Mouse (Mus musculus) heart, embryonic 12.5 days (tissue): ENCODE data around the gene March9. TPM values are rescaled to one million over a fixed set of nuclear protein-coding genes. Genes with fewer than 3 reads are reported as not detected.

Source experiments
- ATAC-seq: fragments of 200-750 bp; cut with Nextera tagmentation; 2 replicates; pipeline ENCODE4 v1.8.0; 2017; ENCODE audit warnings: moderate TSS enrichment, moderate library complexity; ENCODE audit not compliant: insufficient number of reproducible peaks, low FRiP score
- H3K27ac ChIP-seq: fragments of 300-500 bp; sonication (generic); 2 replicates; pipeline ENCODE4 v1.5.1; 2016; ENCODE audit warnings: mild to moderate bottlenecking, moderate library complexity; ENCODE audit not compliant: poor library complexity, severe bottlenecking
- H3K27me3 ChIP-seq: fragments of 300-500 bp; sonication (generic); replicated peaks from 2 replicates; pipeline ENCODE4 v1.6.1; 2016; ENCODE audit warnings: mild to moderate bottlenecking, moderate library complexity
- H3K36me3 ChIP-seq: fragments of 300-500 bp; sonication (generic); 2 replicates; pipeline ENCODE4 v1.6.1; 2016; ENCODE audit warnings: mild to moderate bottlenecking, moderate library complexity
- H3K4me1 ChIP-seq: fragments of 300-500 bp; sonication (generic); replicated peaks from 2 replicates; pipeline ENCODE4 v1.6.1; 2016; ENCODE audit warnings: mild to moderate bottlenecking
- H3K4me2 ChIP-seq: fragments of 300-500 bp; sonication (generic); 2 replicates; pipeline ENCODE4 v1.6.1; 2016; ENCODE audit warnings: mild to moderate bottlenecking, moderate library complexity
- H3K4me3 ChIP-seq: fragments of 300-500 bp; sonication (generic); 2 replicates; pipeline ENCODE4 v1.5.1; 2016; ENCODE audit warnings: mild to moderate bottlenecking
- H3K9ac ChIP-seq: fragments of 300-500 bp; sonication (generic); 2 replicates; pipeline ENCODE4 v1.6.1; 2016; ENCODE audit warnings: mild to moderate bottlenecking, moderate library complexity
- H3K9me3 ChIP-seq: fragments of 300-500 bp; sonication (generic); replicated peaks from 2 replicates; pipeline ENCODE4 v1.6.1; 2016; ENCODE audit warnings: mild to moderate bottlenecking, moderate library complexity
- WGBS: fragments of 180-500 bp; shearing (Covaris S2); methylation state at CpG from one replicate; pipeline ENCODE4 v1.1.7; 2016; 5-methylcytosine and 5-hydroxymethylcytosine counted together
- polyA plus RNA-seq: library from polyadenylated mRNA; unstranded; fragments of >200 nt; fragmentation: Nextera tagmentation; extraction: Ambion mirVana; gene quantifications from 2 replicates; pipeline ENCODE4 v1.2.1, GENCODE M21; 2016

Gene March9
- polyA plus RNA-seq, 1 experiment from 2014 or later: 0.28 TPM

GRCm38 (mm10) chr10:127091507-127092396 is 31.8 kb upstream of the March9 start:
- H3K4me3 ChIP-seq: peak overlapping the region; percentile 27
- ATAC-seq: no peak
- no peak overlapping the region for H3K27ac ChIP-seq
- H3K9ac ChIP-seq: no peak overlapping the region
- peaks cover 72% of the 10 kb centered on the region for H3K27me3 ChIP-seq
- WGBS: 9% methylated on average over 42 of the region's 51 CpGs
- H3K4me2 ChIP-seq: peak overlapping the region; percentile 26
- no peaks in the 10 kb centered on the region for H3K9me3 ChIP-seq
- peaks cover 13% of the 10 kb centered on the region for H3K36me3 ChIP-seq
- peaks cover 21% of the 10 kb centered on the region for H3K4me1 ChIP-seq

GRCm38 (mm10) chr10:127090560-127091411 is 30.8 kb upstream of the March9 start:
- no peak for ATAC-seq
- Histone ChIP-seq H3K9ac (no peak overlapping the region), H3K27ac (no peak overlapping the region), H3K9me3 (no peaks in the 10 kb centered on the region), H3K4me1 (peaks cover 21% of the 10 kb centered on the region), H3K4me3 (peak overlapping the region; percentile 27), H3K36me3 (peaks cover 4% of the 10 kb centered on the region; the same call in 1 of the 2 replicates), H3K4me2 (peak overlapping the region; percentile 26), H3K27me3 (peaks cover 77% of the 10 kb centered on the region)
- 11% methylated on average over 57 of the region's 57 CpGs for WGBS

- WGBS: 61% methylated on average over 6 of the region's 6 CpGs
- peaks cover 93% of the 10 kb centered on the region for H3K27me3 ChIP-seq
- H3K4me1 ChIP-seq: peaks cover 12% of the 10 kb centered on the region
- H3K27ac ChIP-seq: no peak overlapping the region
- no peak overlapping the region for H3K9ac ChIP-seq
- H3K9me3 ChIP-seq: no peaks in the 10 kb centered on the region
- H3K4me2 ChIP-seq: no peak overlapping the region
- H3K4me3 ChIP-seq: no peak overlapping the region
- H3K36me3 ChIP-seq: no peaks in the 10 kb centered on the region
- ATAC-seq: no peak
These were observed 25.6 kb upstream of the March9 start for GRCm38 (mm10) chr10:127085633-127086032.

GRCm38 (mm10) chr10:127085052-127085451 is 25.1 kb upstream of the March9 start:
- Histone ChIP-seq H3K36me3 (no peaks in the 10 kb centered on the region), H3K4me2 (no peak overlapping the region), H3K4me1 (peaks cover 13% of the 10 kb centered on the region), H3K9me3 (no peaks in the 10 kb centered on the region), H3K27ac (no peak overlapping the region), H3K27me3 (peaks cover 93% of the 10 kb centered on the region), H3K4me3 (no peak overlapping the region), H3K9ac (no peak overlapping the region)
- ATAC-seq: no peak
- 74% methylated on average over 9 of the region's 9 CpGs for WGBS

- Histone ChIP-seq H3K4me1 (peaks cover 24% of the 10 kb centered on the region), H3K4me2 (no peak overlapping the region), H3K9me3 (no peaks in the 10 kb centered on the region), H3K36me3 (no peaks in the 10 kb centered on the region), H3K4me3 (no peak overlapping the region), H3K9ac (no peak overlapping the region), H3K27me3 (peaks cover 93% of the 10 kb centered on the region), H3K27ac (no peak overlapping the region)
- WGBS: 43% methylated on average over 5 of the region's 5 CpGs
- ATAC-seq: no peak
These were observed 23.9 kb upstream of the March9 start for GRCm38 (mm10) chr10:127083915-127084306.

- ATAC-seq: no peak
- Histone ChIP-seq H3K27ac (no peak overlapping the region), H3K4me1 (peaks cover 29% of the 10 kb centered on the region), H3K36me3 (no peaks in the 10 kb centered on the region), H3K9me3 (no peaks in the 10 kb centered on the region), H3K4me2 (no peak overlapping the region), H3K4me3 (no peak overlapping the region), H3K27me3 (peaks cover 94% of the 10 kb centered on the region), H3K9ac (no peak overlapping the region)
- 27% methylated on average over 8 of the region's 8 CpGs for WGBS
These were observed 23.4 kb upstream of the March9 start for GRCm38 (mm10) chr10:127083292-127083914.

GRCm38 (mm10) chr10:127081996-127082620 is 22.1 kb upstream of the March9 start:
- no peak overlapping the region for H3K27ac ChIP-seq
- H3K4me1 ChIP-seq: peaks cover 31% of the 10 kb centered on the region

GRCm38 (mm10) chr10:127080901-127081780 is 21.2 kb upstream of the March9 start:
- H3K4me1 ChIP-seq: peaks cover 31% of the 10 kb centered on the region
- H3K36me3 ChIP-seq: no peaks in the 10 kb centered on the region
- H3K9me3 ChIP-seq: no peaks in the 10 kb centered on the region
- H3K4me3 ChIP-seq: peak overlapping the region; percentile 28
- H3K4me2 ChIP-seq: peak overlapping the region; percentile 60
- no peak for ATAC-seq
- H3K27ac ChIP-seq: no peak overlapping the region
- peaks cover 95% of the 10 kb centered on the region for H3K27me3 ChIP-seq
- WGBS: 2% methylated on average over 48 of the region's 48 CpGs
- H3K9ac ChIP-seq: peak overlapping the region; percentile 37; the same call in 1 of the 2 replicates

More at GRCm38 (mm10) chr10:127081996-127082620, 22.1 kb upstream of the March9 start:
- Histone ChIP-seq H3K4me2 (no peak overlapping the region), H3K4me3 (no peak overlapping the region), H3K36me3 (no peaks in the 10 kb centered on the region), H3K27me3 (peaks cover 93% of the 10 kb centered on the region), H3K9me3 (no peaks in the 10 kb centered on the region), H3K9ac (no peak overlapping the region)
- no peak for ATAC-seq
- WGBS: 28% methylated on average over 8 of the region's 8 CpGs

- H3K9me3 ChIP-seq: no peaks in the 10 kb centered on the region
- H3K36me3 ChIP-seq: no peaks in the 10 kb centered on the region
- H3K4me1 ChIP-seq: peaks cover 31% of the 10 kb centered on the region
- peak overlapping the region; percentile 49 for H3K4me3 ChIP-seq
- ATAC-seq: no peak
- WGBS: 2% methylated on average over 68 of the region's 70 CpGs
- peak overlapping the region; percentile 82 for H3K4me2 ChIP-seq
- H3K9ac ChIP-seq: peak overlapping the region; percentile 52; the same call in 1 of the 2 replicates
- H3K27ac ChIP-seq: no peak overlapping the region
- peaks cover 99% of the 10 kb centered on the region for H3K27me3 ChIP-seq
These were observed 19.8 kb upstream of the March9 start for GRCm38 (mm10) chr10:127079665-127080391.
